Mouse (Mus musculus): ENCODE measurements at regions not wholly inside any gene's neighbourhood (a gene's known extent, or its start where the extent isn't known, plus 50 kb on each side); places are given as distances from the start of the nearest gene placed in this dataset.

- DNase-seq = peak; percentile 59
Observed at GRCm38 (mm10) chr14:104006426-104006825, 162.2 kb upstream of the Ednrb start.

- no peak for DNase-seq
Observed at GRCm38 (mm10) chr14:104005132-104005531, 160.9 kb upstream of the Ednrb start.

- DNase-seq = no peak
Observed at GRCm38 (mm10) chr14:104002421-104002820, 158.2 kb upstream of the Ednrb start.

GRCm38 (mm10) chr14:103990418-103990817 is 146.2 kb upstream of the Ednrb start:
- no peak for DNase-seq

- no peak for DNase-seq
Observed at GRCm38 (mm10) chr14:103989949-103990348, 145.7 kb upstream of the Ednrb start.

- no peak for DNase-seq
Observed at GRCm38 (mm10) chr14:103987266-103987665, 143.1 kb upstream of the Ednrb start.

GRCm38 (mm10) chr14:103984349-103984748 is 140.1 kb upstream of the Ednrb start:
- no peak for DNase-seq

GRCm38 (mm10) chr14:103978808-103979207 is 134.6 kb upstream of the Ednrb start:
- DNase-seq = no peak

GRCm38 (mm10) chr14:103977769-103978168 is 133.6 kb upstream of the Ednrb start:
- DNase-seq = peak; percentile 10

GRCm38 (mm10) chr14:103973955-103974354 is 129.8 kb upstream of the Ednrb start:
- DNase-seq = no peak

- peak; percentile 50 for DNase-seq
Observed at GRCm38 (mm10) chr14:103973111-103973510, 128.9 kb upstream of the Ednrb start.

GRCm38 (mm10) chr14:103969305-103969704 is 125.1 kb upstream of the Ednrb start:
- DNase-seq = no peak

- DNase-seq = no peak
Observed at GRCm38 (mm10) chr14:103966293-103966692, 122.1 kb upstream of the Ednrb start.

GRCm38 (mm10) chr14:103962303-103962881 is 118.2 kb upstream of the Ednrb start:
- DNase-seq = no peak

GRCm38 (mm10) chr14:103951899-103952298 is 107.7 kb upstream of the Ednrb start:
- DNase-seq = no peak

- no peak for DNase-seq
Observed at GRCm38 (mm10) chr14:103949950-103950349, 105.7 kb upstream of the Ednrb start.

GRCm38 (mm10) chr14:103948026-103948777 is 104.0 kb upstream of the Ednrb start:
- no peak for DNase-seq

- DNase-seq = no peak
Observed at GRCm38 (mm10) chr14:103945753-103946152, 101.6 kb upstream of the Ednrb start.

- DNase-seq = no peak
Observed at GRCm38 (mm10) chr14:103939867-103940266, 95.7 kb upstream of the Ednrb start.

GRCm38 (mm10) chr14:103938937-103939336 is 94.7 kb upstream of the Ednrb start:
- DNase-seq = no peak

GRCm38 (mm10) chr14:103938201-103938600 is 94.0 kb upstream of the Ednrb start:
- no peak for DNase-seq

- DNase-seq = no peak
Observed at GRCm38 (mm10) chr14:103937700-103938099, 93.5 kb upstream of the Ednrb start.

- no peak for DNase-seq
Observed at GRCm38 (mm10) chr14:103933813-103934212, 89.6 kb upstream of the Ednrb start.

- no peak for DNase-seq
Observed at GRCm38 (mm10) chr14:103932170-103932569, 88.0 kb upstream of the Ednrb start.
